Mouse (Mus musculus) embryonic facial prominence, embryonic 12.5 days (tissue): ENCODE data around the gene Smim5. TPM values are rescaled to one million over a fixed set of nuclear protein-coding genes. Genes with fewer than 3 reads are reported as not detected.

Experiments used
- ATAC-seq: fragments of 200-750 bp; cut with Nextera tagmentation; 2 replicates; pipeline ENCODE4 v1.8.0; 2017; ENCODE audit not compliant: insufficient number of reproducible peaks, insufficient read depth, low FRiP score, low TSS enrichment
- H3K27ac ChIP-seq: fragments of 300-500 bp; sonication (generic); 2 replicates; pipeline ENCODE4 v1.5.1; 2016; ENCODE audit warnings: mild to moderate bottlenecking
- H3K27me3 ChIP-seq: fragments of 300-500 bp; sonication (generic); 2 replicates; pipeline ENCODE4 v1.6.1; 2016; ENCODE audit warnings: mild to moderate bottlenecking, moderate library complexity
- H3K36me3 ChIP-seq: fragments of 300-500 bp; sonication (generic); 2 replicates; pipeline ENCODE4 v1.6.1; 2016; ENCODE audit warnings: mild to moderate bottlenecking
- H3K4me1 ChIP-seq: fragments of 300-500 bp; sonication (generic); 2 replicates; pipeline ENCODE4 v1.6.1; 2016
- H3K4me2 ChIP-seq: fragments of 300-500 bp; sonication (generic); replicated peaks from 2 replicates; pipeline ENCODE4 v1.6.1; 2016; ENCODE audit warnings: mild to moderate bottlenecking, moderate library complexity
- H3K4me3 ChIP-seq: fragments of 300-500 bp; sonication (generic); 2 replicates; pipeline ENCODE4 v1.5.1; 2016; ENCODE audit warnings: mild to moderate bottlenecking
- H3K9ac ChIP-seq: fragments of 300-500 bp; sonication (generic); 2 replicates; pipeline ENCODE4 v1.6.1; 2016; ENCODE audit warnings: mild to moderate bottlenecking, moderate library complexity
- H3K9me3 ChIP-seq: fragments of 300-500 bp; sonication (generic); 2 replicates; pipeline ENCODE4 v1.6.1; 2016; ENCODE audit warnings: mild to moderate bottlenecking, moderate library complexity
- WGBS: fragments of 180-500 bp; shearing (Covaris S2); methylation state at CpG from one replicate; pipeline ENCODE4 v1.1.7; 2016; 5-methylcytosine and 5-hydroxymethylcytosine counted together
- polyA plus RNA-seq: library from polyadenylated mRNA; unstranded; fragments of >200 nt; fragmentation: Nextera tagmentation; extraction: Ambion mirVana; gene quantifications from 2 replicates; pipeline ENCODE4 v1.2.1, GENCODE M21; 2016

Smim5 gene
- polyA plus RNA-seq, 1 experiment from 2014 or later, result 1.8 TPM

- peaks cover 19% of the 10 kb centered on the region for H3K4me1 ChIP-seq
- ATAC-seq, result no peak
- H3K9ac ChIP-seq, result no peak overlapping the region
- peaks cover 30% of the 10 kb centered on the region for H3K36me3 ChIP-seq
- WGBS, result 80% methylated on average over 7 of the region's 7 CpGs
- H3K9me3 ChIP-seq, result no peaks in the 10 kb centered on the region
- H3K4me3 ChIP-seq, result no peak overlapping the region
- H3K4me2 ChIP-seq, result no peak overlapping the region
- H3K27me3 ChIP-seq, result no peaks in the 10 kb centered on the region
- no peak overlapping the region for H3K27ac ChIP-seq
Measured at GRCm38 (mm10) chr11:115898446-115898845, 1.3 kb upstream of the Smim5 start.

GRCm38 (mm10) chr11:115898886-115899285, 880 bp upstream of the Smim5 start:
- H3K4me3 ChIP-seq, result no peak overlapping the region
- peaks cover 23% of the 10 kb centered on the region for H3K4me1 ChIP-seq
- no peak for ATAC-seq
- H3K27ac ChIP-seq, result no peak overlapping the region
- H3K27me3 ChIP-seq, result no peaks in the 10 kb centered on the region
- no peaks in the 10 kb centered on the region for H3K9me3 ChIP-seq
- 11% methylated on average over 4 of the region's 4 CpGs for WGBS
- no peak overlapping the region for H3K4me2 ChIP-seq
- H3K36me3 ChIP-seq, result peaks cover 26% of the 10 kb centered on the region
- no peak overlapping the region for H3K9ac ChIP-seq

GRCm38 (mm10) chr11:115900561-115901337, 983 bp downstream of the Smim5 start:
- ATAC-seq, result no peak
- Histone ChIP-seq H3K9ac (0 out of 2 replicates have a peak overlapping the region, but pooled peaks have one; percentile 0), H3K27me3 (no peaks in the 10 kb centered on the region), H3K9me3 (no peaks in the 10 kb centered on the region), H3K4me1 (peaks cover 29% of the 10 kb centered on the region), H3K4me2 (0 out of 2 replicates have a peak overlapping the region, but pooled peaks have one; percentile 10), H3K4me3 (no peak overlapping the region), H3K27ac (no peak overlapping the region), H3K36me3 (peaks cover 12% of the 10 kb centered on the region; the same call in 1 of the 2 replicates)
- 69% methylated on average over 8 of the region's 8 CpGs for WGBS

- H3K9ac ChIP-seq, result no peak overlapping the region
- H3K27me3 ChIP-seq, result no peaks in the 10 kb centered on the region
- H3K4me3 ChIP-seq, result no peak overlapping the region
- 0 out of 2 replicates have a peak, but pooled peaks cover 7% of the 10 kb centered on the region for H3K36me3 ChIP-seq
- H3K4me1 ChIP-seq, result peaks cover 34% of the 10 kb centered on the region
- WGBS, result 87% methylated on average over 9 of the region's 9 CpGs
- no peak for ATAC-seq
- no peak overlapping the region for H3K4me2 ChIP-seq
- H3K27ac ChIP-seq, result no peak overlapping the region
- no peaks in the 10 kb centered on the region for H3K9me3 ChIP-seq
Measured at GRCm38 (mm10) chr11:115901338-115902161, 1.8 kb downstream of the Smim5 start.

- Histone ChIP-seq H3K9ac (no peak overlapping the region), H3K36me3 (0 out of 2 replicates have a peak, but pooled peaks cover 3% of the 10 kb centered on the region), H3K4me2 (no peak overlapping the region), H3K27me3 (no peaks in the 10 kb centered on the region), H3K27ac (no peak overlapping the region; the same call in 1 of the 2 replicates), H3K4me3 (no peak overlapping the region), H3K9me3 (no peaks in the 10 kb centered on the region), H3K4me1 (peaks cover 34% of the 10 kb centered on the region)
- WGBS, result 77% methylated on average over 5 of the region's 5 CpGs
- ATAC-seq, result no peak
Measured at GRCm38 (mm10) chr11:115902177-115902576, 2.4 kb downstream of the Smim5 start.

- WGBS, result 68% methylated on average over 1 of the region's 1 CpGs
- H3K27me3 ChIP-seq, result no peaks in the 10 kb centered on the region
- H3K36me3 ChIP-seq, result 0 out of 2 replicates have a peak, but pooled peaks cover 3% of the 10 kb centered on the region
- no peak overlapping the region for H3K4me3 ChIP-seq
- H3K4me2 ChIP-seq, result no peak overlapping the region
- peaks cover 34% of the 10 kb centered on the region for H3K4me1 ChIP-seq
- no peak overlapping the region for H3K9ac ChIP-seq
- no peaks in the 10 kb centered on the region for H3K9me3 ChIP-seq
- ATAC-seq, result no peak
- H3K27ac ChIP-seq, result no peak overlapping the region
Measured at GRCm38 (mm10) chr11:115902831-115903230, 3.1 kb downstream of the Smim5 start.

GRCm38 (mm10) chr11:115903384-115904230, 3.8 kb downstream of the Smim5 start:
- ATAC-seq, result no peak
- peaks cover 7% of the 10 kb centered on the region; the same call in 1 of the 2 replicates for H3K36me3 ChIP-seq
- H3K27me3 ChIP-seq, result no peaks in the 10 kb centered on the region
- no peak overlapping the region for H3K4me3 ChIP-seq
- no peaks in the 10 kb centered on the region for H3K9me3 ChIP-seq
- H3K27ac ChIP-seq, result peak overlapping the region; percentile 41; the same call in 1 of the 2 replicates
- peaks cover 34% of the 10 kb centered on the region for H3K4me1 ChIP-seq
- no peak overlapping the region for H3K4me2 ChIP-seq
- WGBS, result 71% methylated on average over 11 of the region's 11 CpGs
- H3K9ac ChIP-seq, result no peak overlapping the region

- H3K9ac ChIP-seq, result no peak overlapping the region
Measured at GRCm38 (mm10) chr11:115904231-115904955, 4.6 kb downstream of the Smim5 start.

GRCm38 (mm10) chr11:115904956-115905790, 5.4 kb downstream of the Smim5 start:
- H3K9me3 ChIP-seq, result no peaks in the 10 kb centered on the region
- WGBS, result 51% methylated on average over 16 of the region's 16 CpGs
- no peak overlapping the region for H3K9ac ChIP-seq
- 0 out of 2 replicates have a peak overlapping the region, but pooled peaks have one; percentile 1 for H3K4me2 ChIP-seq
- ATAC-seq, result 0 out of 2 replicates have a peak, but pooled peaks have one; percentile 33
- peaks cover 26% of the 10 kb centered on the region for H3K4me1 ChIP-seq
- peak overlapping the region; percentile 51 for H3K27ac ChIP-seq
- peaks cover 9% of the 10 kb centered on the region; the same call in 1 of the 2 replicates for H3K36me3 ChIP-seq
- H3K4me3 ChIP-seq, result no peak overlapping the region
- no peaks in the 10 kb centered on the region for H3K27me3 ChIP-seq

More at GRCm38 (mm10) chr11:115904231-115904955, 4.6 kb downstream of the Smim5 start:
- 76% methylated on average over 8 of the region's 8 CpGs for WGBS
- Histone ChIP-seq H3K27ac (peak overlapping the region; percentile 51), H3K4me1 (peaks cover 34% of the 10 kb centered on the region), H3K4me3 (no peak overlapping the region), H3K27me3 (no peaks in the 10 kb centered on the region), H3K9me3 (no peaks in the 10 kb centered on the region), H3K36me3 (peaks cover 7% of the 10 kb centered on the region; the same call in 1 of the 2 replicates), H3K4me2 (no peak overlapping the region)
- no peak for ATAC-seq

- no peaks in the 10 kb centered on the region for H3K9me3 ChIP-seq
- WGBS, result 76% methylated on average over 3 of the region's 3 CpGs
Measured at GRCm38 (mm10) chr11:115906116-115906515, 6.3 kb downstream of the Smim5 start.

More at GRCm38 (mm10) chr11:115906116-115906515, 6.3 kb downstream of the Smim5 start:
- H3K27me3 ChIP-seq, result no peaks in the 10 kb centered on the region
- H3K4me1 ChIP-seq, result peaks cover 16% of the 10 kb centered on the region
- no peak overlapping the region for H3K9ac ChIP-seq
- no peak overlapping the region for H3K4me3 ChIP-seq
- H3K4me2 ChIP-seq, result no peak overlapping the region
- H3K36me3 ChIP-seq, result peaks cover 13% of the 10 kb centered on the region; the same call in 1 of the 2 replicates
- no peak for ATAC-seq
- no peak overlapping the region for H3K27ac ChIP-seq
